Mouse (Mus musculus) neural tube, embryonic 13.5 days (tissue): ENCODE data around the gene Spaca4. TPM values are rescaled to one million over a fixed set of nuclear protein-coding genes. Genes with fewer than 3 reads are reported as not detected.

Source experiments
- polyA plus RNA-seq: library from polyadenylated mRNA; unstranded; fragments of >200 nt; fragmentation: Nextera tagmentation; extraction: Ambion mirVana; gene quantifications from 2 replicates; pipeline ENCODE4 v1.2.1, GENCODE M21; 2015

Gene Spaca4
- polyA plus RNA-seq, 1 experiment from 2014 or later = not detected

Other genes with a start within 250 kb of the Spaca4 start
- 0.13 and 0.29 TPM in 2 replicates for gene Tulp2, start 243.9 kb downstream of the Spaca4 start, polyA plus RNA-seq
- not detected in 2 replicates for gene Gm45808, start 239.0 kb downstream of the Spaca4 start, polyA plus RNA-seq
- gene Dhdh, start 237.0 kb downstream of the Spaca4 start, polyA plus RNA-seq = 3.2 and 3.4 TPM in 2 replicates
- 116 and 121 TPM in 2 replicates for gene Nucb1, start 215.4 kb downstream of the Spaca4 start, polyA plus RNA-seq
- 17.2 and 20.9 TPM in 2 replicates for gene Ppp1r15a, start 199.5 kb downstream of the Spaca4 start, polyA plus RNA-seq
- 4.1 and 7.9 TPM in 2 replicates for gene Plekha4, start 199.5 kb downstream of the Spaca4 start, polyA plus RNA-seq
- 0.52 and 1.7 TPM in 2 replicates for gene Hsd17b14, start 170.9 kb downstream of the Spaca4 start, polyA plus RNA-seq
- 24.0 and 24.1 TPM in 2 replicates for gene Bcat2, start 155.7 kb downstream of the Spaca4 start, polyA plus RNA-seq
- gene Fgf21, start 110.3 kb downstream of the Spaca4 start, polyA plus RNA-seq = not detected in 2 replicates
- gene Fut1, start 108.5 kb downstream of the Spaca4 start, polyA plus RNA-seq = not detected in 2 replicates
- 0.10 TPM in 1 of 2 replicates, not detected in the other for gene Izumo1, start 104.0 kb downstream of the Spaca4 start, polyA plus RNA-seq
- 13.1 TPM in 2 replicates for gene Rasip1, start 98.3 kb downstream of the Spaca4 start, polyA plus RNA-seq
- 3.1 and 3.4 TPM in 2 replicates for gene Mamstr, start 85.8 kb downstream of the Spaca4 start, polyA plus RNA-seq
- 0.15 TPM in 1 of 2 replicates, not detected in the other for gene Fut2, start 59.4 kb downstream of the Spaca4 start, polyA plus RNA-seq
- 1.9 and 2.6 TPM in 2 replicates for gene Ntn5, start 41.8 kb downstream of the Spaca4 start, polyA plus RNA-seq
- gene Sec1, start 31.4 kb downstream of the Spaca4 start, polyA plus RNA-seq = 0.52 and 0.93 TPM in 2 replicates
- gene Car11, start 26.0 kb downstream of the Spaca4 start, polyA plus RNA-seq = 44.5 and 46.0 TPM in 2 replicates
- gene Dbp, start 20.7 kb downstream of the Spaca4 start, polyA plus RNA-seq = 3.1 and 4.1 TPM in 2 replicates
- gene Rpl18, start 10.4 kb downstream of the Spaca4 start, polyA plus RNA-seq = 570 and 614 TPM in 2 replicates
- gene Sphk2, start 7.8 kb downstream of the Spaca4 start, polyA plus RNA-seq = 25.1 and 26.3 TPM in 2 replicates
- 0.39 and 0.55 TPM in 2 replicates for gene Fam83e, start 4.6 kb downstream of the Spaca4 start, polyA plus RNA-seq
- gene Lmtk3, start 57.9 kb upstream of the Spaca4 start, polyA plus RNA-seq = 17.2 and 17.4 TPM in 2 replicates
- 4.9 and 5.2 TPM in 2 replicates for gene Sult2b1, start 58.9 kb upstream of the Spaca4 start, polyA plus RNA-seq
- 292 and 303 TPM in 2 replicates for gene Cyth2, start 88.8 kb upstream of the Spaca4 start, polyA plus RNA-seq
- 0.85 and 0.93 TPM in 2 replicates for gene Kcnj14, start 99.0 kb upstream of the Spaca4 start, polyA plus RNA-seq
- 34.6 and 37.2 TPM in 2 replicates for gene Grwd1, start 105.1 kb upstream of the Spaca4 start, polyA plus RNA-seq
- gene Kdelr1, start 147.0 kb upstream of the Spaca4 start, polyA plus RNA-seq = 41.9 and 44.6 TPM in 2 replicates
- 1.6 and 2.1 TPM in 2 replicates for gene Grin2d, start 152.6 kb upstream of the Spaca4 start, polyA plus RNA-seq
- not detected in 2 replicates for gene Syngr4, start 170.9 kb upstream of the Spaca4 start, polyA plus RNA-seq
- gene Tmem143, start 171.1 kb upstream of the Spaca4 start, polyA plus RNA-seq = 4.7 and 5.1 TPM in 2 replicates
- 47.4 and 51.6 TPM in 2 replicates for gene Emp3, start 195.6 kb upstream of the Spaca4 start, polyA plus RNA-seq
- 3.4 and 3.8 TPM in 2 replicates for gene Ccdc114, start 198.3 kb upstream of the Spaca4 start, polyA plus RNA-seq